Mouse (Mus musculus) megakaryocyte, embryonic 14.5 days (primary cell): ENCODE measurements at regions not wholly inside any gene's neighbourhood (a gene's known extent, or its start where the extent isn't known, plus 50 kb on each side); places are given as distances from the start of the nearest gene placed in this dataset.

Experiments
- FLI1 ChIP-seq: IDR thresholded peaks from 2 replicates; pipeline ENCODE4 v1.6.1; 2012; ENCODE audit warnings: low read length, inconsistent platforms, mixed read lengths
- GATA1 ChIP-seq: IDR thresholded peaks from 3 replicates; pipeline ENCODE4 v1.6.1; 2012; ENCODE audit warnings: mixed read lengths, low read length, inconsistent platforms, borderline replicate concordance

GRCm38 (mm10) chr10:42101096-42101495 lies 82.9 kb upstream of the Armc2 start:
- TF ChIP-seq GATA1 (no peak), FLI1 (no peak)
